Mouse (Mus musculus) E14TG2a.4 (cell line): ENCODE measurements at regions not wholly inside any gene's neighbourhood (a gene's known extent, or its start where the extent isn't known, plus 50 kb on each side); places are given as distances from the start of the nearest gene placed in this dataset.

Experiments used
- CTCF ChIP-seq: conservative IDR thresholded peaks from 2 replicates; pipeline ENCODE4 v1.5.1; 2014; ENCODE audit warnings: low read length
- NANOG ChIP-seq: IDR thresholded peaks from 2 replicates; pipeline ENCODE4 v1.6.1; 2014; ENCODE audit warnings: borderline replicate concordance, low read length, mixed read lengths

DNA sequence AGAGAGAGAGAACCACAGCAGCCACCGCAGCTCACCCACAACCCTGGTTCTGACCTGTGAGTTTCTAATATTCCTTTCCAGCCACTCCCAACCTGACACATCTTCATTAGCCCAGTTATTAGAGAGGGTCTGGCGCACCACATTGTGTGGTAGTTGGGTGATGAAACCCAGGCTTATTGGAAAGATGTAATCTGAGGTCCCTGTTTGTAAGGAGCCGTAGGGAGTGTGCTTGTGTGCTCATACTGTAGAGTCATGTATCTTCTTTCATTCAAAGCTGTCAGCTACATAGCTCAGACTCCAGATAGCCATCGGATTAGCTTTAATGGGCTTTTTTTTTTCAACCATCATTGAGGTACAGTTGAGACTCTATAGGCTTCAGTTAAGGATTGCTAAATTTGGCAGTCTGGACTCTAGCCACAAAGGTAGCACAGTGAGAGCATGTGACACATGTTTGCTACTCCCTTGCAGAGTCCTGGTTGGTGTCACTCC lies 83.3 kb downstream of the Irx2 start:
- TF ChIP-seq CTCF: no peak
- TF ChIP-seq NANOG: no peak
